Mouse (Mus musculus): Measurements from ENCODE around the gene Timm8b. TPM values are rescaled to one million over a fixed set of nuclear protein-coding genes. Genes with fewer than 3 reads are reported as not detected.
"Not testable (repeated sequence)": the region's sequence is repeated elsewhere in the genome, so short reads cannot be mapped to it uniquely, and the experiment has no call there.

Timm8b gene
- polyA plus RNA-seq, 1 experiment from 2014 or later = 247 TPM

- ChIA-PET POLR2A (no interaction called here), CTCF (interaction anchor here (1.4 to 3.0 kb wide), 4 partner anchors 7 to 74 kb away, joined by 3 to 11 read pairs (median 7); partner anchors contain the start of gene Pts)
- ATAC-seq (no peak), DNase-seq (ENCODE audit: low read depth, low spot score) (no peak)
- no peak for TF ChIP-seq CTCF (IDR thresholded peaks at IDR 0.05)
- in situ Hi-C loops (cut with MboI; ENCODE audit: low pct_unique_long_range_greater_than_20kb) = no loop called here
- H3K27me3 ChIP-seq = no peaks in the 10 kb centered on the region
These were observed 2.2 kb upstream of the Timm8b start for GRCm38 (mm10) chr9:50601536-50601935.

DNA sequence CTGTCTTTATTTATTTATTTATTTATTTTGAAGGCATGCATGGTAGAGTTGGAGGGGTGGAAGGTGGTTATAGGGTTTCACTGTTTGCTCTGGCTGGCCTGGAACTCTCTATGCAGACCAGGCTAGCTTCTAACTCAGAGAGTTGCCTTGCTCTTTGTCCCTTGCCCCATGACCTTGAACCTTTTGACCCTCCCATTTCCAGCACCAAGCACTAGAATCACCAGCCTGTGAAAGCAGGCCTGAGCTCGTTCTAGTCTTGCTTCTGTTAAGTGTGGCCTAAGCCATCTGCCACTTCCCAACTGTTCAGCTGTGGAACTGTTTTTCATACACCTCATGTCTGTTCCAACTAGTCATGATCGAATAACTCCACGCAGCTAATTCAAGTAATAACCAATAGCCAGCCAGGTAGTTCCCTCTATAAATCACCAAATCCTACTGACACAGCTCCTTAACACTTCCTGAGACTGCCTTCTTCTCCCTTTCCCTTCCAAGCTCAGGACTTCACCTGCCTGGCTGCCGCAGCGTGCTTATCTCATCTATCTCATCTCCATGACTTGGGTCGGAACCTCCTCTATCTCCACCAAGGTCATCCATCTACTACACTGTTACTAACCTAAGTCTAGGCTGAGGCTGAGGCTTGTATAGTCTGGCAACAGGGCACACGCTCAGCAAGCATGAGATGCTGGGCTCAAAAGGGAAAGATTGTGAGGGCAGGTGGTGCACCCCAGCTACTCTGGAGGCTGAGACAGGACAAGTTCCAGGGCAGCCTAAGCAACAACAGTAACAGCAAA is 1.5 kb upstream of the Timm8b start:
- TF ChIP-seq CTCF (IDR thresholded peaks at IDR 0.05) = no peak
- no peaks in the 10 kb centered on the region for H3K27me3 ChIP-seq
- ChIA-PET POLR2A (interaction anchor here (1.3 kb wide), 1 partner anchor 14 kb away, joined by 6 read pairs; the partner anchor contains the start of genes Nkapd1 and Pih1d2), CTCF (interaction anchor here (1.4 to 3.0 kb wide), 4 partner anchors 8 to 74 kb away, joined by 3 to 11 read pairs (median 7); partner anchors contain the start of gene Pts)
- DNase-seq (ENCODE audit: low read depth, low spot score) (no peak), ATAC-seq (no peak)
- in situ Hi-C loops (cut with MboI; ENCODE audit: low pct_unique_long_range_greater_than_20kb) = no loop called here

DNA sequence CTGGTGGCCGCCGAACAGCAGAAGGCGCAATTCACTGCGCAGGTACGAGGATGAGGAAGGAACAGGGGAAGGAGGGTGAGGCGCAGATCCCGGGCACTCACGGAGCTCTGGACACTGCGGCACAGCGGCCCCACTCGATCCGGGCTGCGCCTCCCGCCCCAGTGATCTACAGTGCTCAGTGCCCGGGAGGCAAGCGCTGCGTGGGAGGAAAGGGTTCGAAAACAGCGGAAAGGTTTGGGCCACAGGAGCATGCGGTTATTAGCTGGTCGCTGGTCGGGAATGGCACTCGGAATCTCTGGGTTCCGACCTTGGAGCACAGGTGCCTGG is 251 bp downstream of the Timm8b start:
- CTCF ChIA-PET = interaction anchor here (0.8 to 3.0 kb wide), 3 partner anchors 10 to 76 kb away, joined by 3 to 11 read pairs (median 3); partner anchors contain the start of gene Pts
- ATAC-seq = peak; percentile 44
- POLR2A ChIA-PET = interaction anchor here (0.9 to 1.4 kb wide), 3 partner anchors 10 to 13 kb away, joined by 3 to 4 read pairs (median 4); no protein-coding TSS in a partner anchor
- H3K27me3 ChIP-seq = no peaks in the 10 kb centered on the region
- in situ Hi-C loops (cut with MboI; ENCODE audit: low pct_unique_long_range_greater_than_20kb) = no loop called here
- no peak for DNase-seq (ENCODE audit: low read depth, low spot score)
- TF ChIP-seq CTCF (IDR thresholded peaks at IDR 0.05) = no peak

- ChIA-PET CTCF (interaction anchor here (1.6 to 3.0 kb wide), 2 partner anchors 10 kb away, joined by 3 to 11 read pairs; no protein-coding TSS in a partner anchor), POLR2A (interaction anchor here (1.1 to 1.4 kb wide), 2 partner anchors 9 to 12 kb away, joined by 4 read pairs; no protein-coding TSS in a partner anchor)
- no peak for TF ChIP-seq CTCF (IDR thresholded peaks at IDR 0.05)
- ATAC-seq = no peak
- in situ Hi-C loops (cut with MboI; ENCODE audit: low pct_unique_long_range_greater_than_20kb) = no loop called here
- no peak for DNase-seq (ENCODE audit: low read depth, low spot score)
- no peaks in the 10 kb centered on the region for H3K27me3 ChIP-seq
These were observed 628 bp downstream of the Timm8b start for GRCm38 (mm10) chr9:50604338-50604737.

DNA sequence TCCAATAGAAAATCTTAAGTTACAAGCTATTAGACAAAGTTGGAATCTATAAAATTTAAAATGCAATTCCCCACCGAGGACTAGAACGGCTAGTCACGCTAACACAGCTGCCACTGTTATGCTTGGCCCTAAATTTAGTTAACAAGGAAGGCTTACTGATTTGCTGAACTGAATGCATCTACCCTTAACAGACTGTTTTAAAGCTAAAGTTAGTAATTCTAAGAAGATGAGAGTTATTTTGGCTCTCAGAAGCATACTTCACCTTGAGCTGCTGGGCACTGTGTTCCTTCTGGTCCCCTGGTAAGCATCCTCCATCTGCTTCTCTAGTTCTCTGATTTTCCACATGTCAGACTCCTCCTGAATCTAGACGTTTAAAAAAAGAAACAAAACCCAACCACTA is 8.4 kb downstream of the Timm8b start:
- ChIA-PET CTCF (no interaction called here), POLR2A (no interaction called here)
- H3K27me3 ChIP-seq = no peaks in the 10 kb centered on the region
- in situ Hi-C loops (cut with MboI; ENCODE audit: low pct_unique_long_range_greater_than_20kb) = no loop called here
- DNase-seq (ENCODE audit: low read depth, low spot score) (no peak), ATAC-seq (no peak)
- TF ChIP-seq CTCF (IDR thresholded peaks at IDR 0.05) = no peak

DNA sequence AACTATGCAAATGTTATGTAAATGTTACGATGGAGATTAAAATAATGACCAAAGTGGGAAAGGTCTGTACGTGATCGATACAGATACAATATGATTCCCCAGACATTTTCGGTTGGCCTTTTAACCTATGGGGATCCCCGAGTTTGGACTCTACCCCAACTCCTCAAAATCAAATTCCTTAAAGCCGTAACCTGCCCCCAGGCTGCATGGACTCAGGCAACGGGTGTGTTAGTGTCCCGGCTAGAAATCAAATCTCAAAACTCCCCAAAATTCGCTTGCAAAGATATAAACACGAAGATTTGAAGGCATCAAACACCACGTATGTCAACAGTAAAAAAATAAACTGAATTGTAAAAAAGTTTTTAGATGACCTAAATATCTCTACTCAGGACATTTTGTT is 12.5 kb downstream of the Timm8b start:
- H3K27me3 ChIP-seq = no peaks in the 10 kb centered on the region
- in situ Hi-C loops (cut with MboI; ENCODE audit: low pct_unique_long_range_greater_than_20kb) = no loop called here
- DNase-seq (ENCODE audit: low read depth, low spot score) (no peak), ATAC-seq (no peak)
- no peak for TF ChIP-seq CTCF (IDR thresholded peaks at IDR 0.05)
- CTCF ChIA-PET = no interaction called here
- POLR2A ChIA-PET = interaction anchor here (0.9 to 1.3 kb wide), 2 partner anchors 12 to 13 kb away, joined by 4 to 6 read pairs; partner anchors contain the start of genes Sdhd and Timm8b

DNA sequence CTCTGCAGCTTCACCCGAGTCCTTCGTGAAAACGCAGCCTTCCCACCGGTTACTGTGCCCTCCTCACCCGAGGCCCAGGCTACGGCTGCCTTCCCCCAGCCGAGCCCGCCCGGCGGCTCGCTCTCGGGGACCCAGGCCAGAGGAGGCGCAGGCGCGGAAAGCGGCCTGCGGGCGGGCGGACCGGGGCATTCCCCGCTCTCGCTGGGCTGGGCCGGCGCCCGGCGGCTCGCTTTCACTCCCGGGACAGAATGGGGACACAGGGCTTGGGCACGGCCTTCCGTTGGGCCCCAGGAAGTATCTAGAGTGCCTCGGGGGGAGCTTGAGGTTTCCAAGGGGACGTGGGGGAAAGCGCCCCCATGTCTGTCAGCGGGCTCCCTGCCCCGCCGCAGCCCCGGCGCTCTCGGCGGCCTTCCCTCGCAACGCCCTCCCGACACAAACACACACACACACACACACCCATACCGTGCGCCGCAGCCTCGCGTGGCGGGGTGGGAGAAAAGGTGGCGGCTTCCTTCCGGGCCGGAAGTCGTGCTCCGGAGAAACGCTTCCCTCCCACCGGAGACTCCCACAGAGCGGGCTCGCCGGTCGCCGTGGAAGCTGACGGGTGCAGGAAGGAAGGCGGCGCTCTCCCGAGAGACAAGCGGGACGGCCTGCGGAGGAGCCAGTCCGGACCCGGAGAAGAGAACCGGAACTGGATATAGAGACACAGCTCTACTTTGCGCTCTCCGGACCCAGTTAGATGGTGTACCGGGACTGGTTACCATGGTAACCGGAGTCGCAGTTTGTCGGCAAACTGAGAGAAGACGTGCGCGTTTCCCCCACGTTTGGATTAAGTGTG is 13.3 kb downstream of the Timm8b start, which contains the start of the genes Pih1d2 and Nkapd1:
TSS of gene Pih1d2 (plus strand) at position 556 of the 838 bp plus-strand sequence.
TSS of gene Nkapd1 (minus strand) at position 699 of the 838 bp plus-strand sequence.
- no peaks in the 10 kb centered on the region for H3K27me3 ChIP-seq
- ATAC-seq = peak; percentile 85
- peak; percentile 77 for DNase-seq (ENCODE audit: low read depth, low spot score)
- ChIA-PET CTCF (no interaction called here), POLR2A (interaction anchor here (0.9 to 1.3 kb wide), 2 partner anchors 12 to 14 kb away, joined by 4 to 6 read pairs; partner anchors contain the start of genes Sdhd and Timm8b)
- in situ Hi-C loops (cut with MboI; ENCODE audit: low pct_unique_long_range_greater_than_20kb) = no loop called here
- peak; percentile 28 for TF ChIP-seq CTCF (IDR thresholded peaks at IDR 0.05)

- TF ChIP-seq CTCF (IDR thresholded peaks at IDR 0.05) = no peak
- no peak for ATAC-seq
- ChIA-PET POLR2A (no interaction called here), CTCF (no interaction called here)
- DNase-seq (ENCODE audit: low read depth, low spot score) = no peak
- no peaks in the 10 kb centered on the region for H3K27me3 ChIP-seq
- in situ Hi-C loops (cut with MboI; ENCODE audit: low pct_unique_long_range_greater_than_20kb) = no loop called here
These were observed 14.2 kb downstream of the Timm8b start for GRCm38 (mm10) chr9:50617794-50618330.

DNA sequence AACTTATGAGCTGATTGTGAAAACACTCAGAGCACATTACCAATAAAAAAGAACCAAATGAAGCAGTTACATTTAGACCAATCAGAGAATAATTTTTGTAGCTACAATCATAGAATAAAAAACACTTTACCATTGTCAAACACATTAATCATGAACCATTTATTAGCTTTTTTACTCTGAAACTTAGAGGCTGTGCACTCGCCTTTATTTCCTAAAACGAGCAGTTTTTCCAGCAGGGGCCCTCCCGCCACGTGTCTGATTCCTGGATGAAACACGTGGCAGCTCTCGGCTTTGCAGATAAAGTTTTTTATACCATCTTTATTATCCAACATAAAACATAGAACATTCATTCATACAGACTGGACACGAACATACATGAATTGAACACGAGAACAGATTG is 27.2 kb downstream of the Timm8b start:
- POLR2A ChIA-PET; ATAC-seq; in situ Hi-C loops (cut with MboI; ENCODE audit: low pct_unique_long_range_greater_than_20kb); H3K27me3 ChIP-seq; DNase-seq (ENCODE audit: low read depth, low spot score); CTCF ChIA-PET: not testable (repeated sequence)

GRCm38 (mm10) chr9:50632016-50632688 is 28.4 kb downstream of the Timm8b start:
- POLR2A ChIA-PET = no interaction called here
- CTCF ChIA-PET = no interaction called here
- no peaks in the 10 kb centered on the region for H3K27me3 ChIP-seq
- ATAC-seq (no peak), DNase-seq (ENCODE audit: low read depth, low spot score) (no peak)
- in situ Hi-C loops (cut with MboI; ENCODE audit: low pct_unique_long_range_greater_than_20kb) = no loop called here
- peak; percentile 16 for TF ChIP-seq CTCF (IDR thresholded peaks at IDR 0.05)
